Mouse (Mus musculus) midbrain, embryonic 10.5 days (tissue): ENCODE measurements at regions not wholly inside any gene's neighbourhood (a gene's known extent, or its start where the extent isn't known, plus 50 kb on each side); places are given as distances from the start of the nearest gene placed in this dataset.
"Not testable (repeated sequence)": the region's sequence is repeated elsewhere in the genome, so short reads cannot be mapped to it uniquely, and the experiment has no call there.

Experiments used
- DNase-seq: peaks from one replicate; pipeline ENCODE4 v3.0.0-alpha.2; 2017; ENCODE audit warnings: low spot score
- H3K27ac ChIP-seq: fragments of 300-500 bp; sonication (generic); replicated peaks from 2 replicates; pipeline ENCODE4 v1.5.1; 2016; ENCODE audit warnings: mild to moderate bottlenecking
- H3K27me3 ChIP-seq: fragments of 300-500 bp; sonication (generic); 2 replicates; pipeline ENCODE4 v1.6.1; 2016; ENCODE audit warnings: low read depth, mild to moderate bottlenecking; ENCODE audit not compliant: poor library complexity, severe bottlenecking
- H3K36me3 ChIP-seq: fragments of 300-500 bp; sonication (generic); 2 replicates; pipeline ENCODE4 v1.6.1; 2016; ENCODE audit warnings: mild to moderate bottlenecking, moderate library complexity
- H3K4me1 ChIP-seq: fragments of 300-500 bp; sonication (generic); 2 replicates; pipeline ENCODE4 v1.6.1; 2016
- H3K4me3 ChIP-seq: fragments of 300-500 bp; sonication (generic); 2 replicates; pipeline ENCODE4 v1.5.1; 2016; ENCODE audit warnings: mild to moderate bottlenecking, moderate library complexity
- H3K9me3 ChIP-seq: fragments of 300-500 bp; sonication (generic); replicated peaks from 2 replicates; pipeline ENCODE4 v1.6.1; 2016; ENCODE audit warnings: mild to moderate bottlenecking
- WGBS: fragments of 180-500 bp; shearing (Covaris S2); methylation state at CpG from one replicate; pipeline ENCODE4 v1.1.7; 2016; 5-methylcytosine and 5-hydroxymethylcytosine counted together

- Histone ChIP-seq H3K4me1 (no peaks in the 10 kb centered on the region), H3K36me3 (no peaks in the 10 kb centered on the region), H3K27ac (no peak overlapping the region), H3K4me3 (no peak overlapping the region), H3K9me3 (no peaks in the 10 kb centered on the region), H3K27me3 (no peaks in the 10 kb centered on the region)
- WGBS: 86% methylated on average over 7 of the region's 7 CpGs
- no peak for DNase-seq
These were observed 1638.0 kb downstream of the Car8 start for GRCm38 (mm10) chr4:6600766-6601367.

- H3K27me3 ChIP-seq: no peaks in the 10 kb centered on the region
- no peaks in the 10 kb centered on the region for H3K9me3 ChIP-seq
- no peaks in the 10 kb centered on the region for H3K36me3 ChIP-seq
- H3K27ac ChIP-seq: no peak overlapping the region
- WGBS: 84% methylated on average over 1 of the region's 1 CpGs
- H3K4me1 ChIP-seq: no peaks in the 10 kb centered on the region
- no peak for DNase-seq
- H3K4me3 ChIP-seq: no peak overlapping the region
These were observed 1642.5 kb downstream of the Car8 start for GRCm38 (mm10) chr4:6596321-6596720.

- WGBS: 65% methylated on average over 3 of the region's 3 CpGs
- H3K27ac ChIP-seq, H3K36me3 ChIP-seq, DNase-seq, H3K4me1 ChIP-seq, H3K9me3 ChIP-seq, H3K4me3 ChIP-seq, H3K27me3 ChIP-seq: not testable (repeated sequence)
These were observed 1646.0 kb downstream of the Car8 start for GRCm38 (mm10) chr4:6592890-6593289.

- Histone ChIP-seq H3K4me1 (no peaks in the 10 kb centered on the region), H3K9me3 (no peaks in the 10 kb centered on the region), H3K27me3 (no peaks in the 10 kb centered on the region), H3K4me3 (no peak overlapping the region), H3K36me3 (no peaks in the 10 kb centered on the region), H3K27ac (no peak overlapping the region)
- no peak for DNase-seq
- WGBS: 33% methylated on average over 11 of the region's 11 CpGs
These were observed 1677.1 kb downstream of the Car8 start for GRCm38 (mm10) chr4:6561604-6562357.

GRCm38 (mm10) chr4:6539626-6540025 lies 1699.2 kb downstream of the Car8 start:
- Histone ChIP-seq H3K4me3 (no peak overlapping the region), H3K9me3 (no peaks in the 10 kb centered on the region), H3K36me3 (no peaks in the 10 kb centered on the region), H3K27ac (no peak overlapping the region), H3K27me3 (no peaks in the 10 kb centered on the region), H3K4me1 (no peaks in the 10 kb centered on the region)
- WGBS: 89% methylated on average over 5 of the region's 5 CpGs
- DNase-seq: no peak

GRCm38 (mm10) chr4:6532441-6532840 lies 1706.4 kb downstream of the Car8 start:
- H3K4me3 ChIP-seq: no peak overlapping the region
- 86% methylated on average over 1 of the region's 1 CpGs for WGBS

GRCm38 (mm10) chr4:6517626-6518025 lies 1721.2 kb downstream of the Car8 start:
- H3K9me3 ChIP-seq: no peaks in the 10 kb centered on the region
- 79% methylated on average over 1 of the region's 1 CpGs for WGBS
- DNase-seq: no peak

More at GRCm38 (mm10) chr4:6532441-6532840, 1706.4 kb downstream of the Car8 start:
- H3K27ac ChIP-seq: no peak overlapping the region
- H3K4me1 ChIP-seq: no peaks in the 10 kb centered on the region
- H3K36me3 ChIP-seq: no peaks in the 10 kb centered on the region
- no peaks in the 10 kb centered on the region for H3K27me3 ChIP-seq
- DNase-seq: no peak
- H3K9me3 ChIP-seq: no peaks in the 10 kb centered on the region

GRCm38 (mm10) chr4:6514823-6515222 lies 1721.7 kb upstream of the Impad1 start:
- no peak overlapping the region for H3K4me3 ChIP-seq
- DNase-seq: peak; percentile 68
- H3K4me1 ChIP-seq: no peaks in the 10 kb centered on the region; the same call in 1 of the 2 replicates
- no peaks in the 10 kb centered on the region for H3K36me3 ChIP-seq
- H3K27ac ChIP-seq: no peak overlapping the region
- no peaks in the 10 kb centered on the region for H3K27me3 ChIP-seq
- 34% methylated on average over 6 of the region's 6 CpGs for WGBS
- no peaks in the 10 kb centered on the region for H3K9me3 ChIP-seq

More at GRCm38 (mm10) chr4:6517626-6518025, 1721.2 kb downstream of the Car8 start:
- Histone ChIP-seq H3K27me3 (no peaks in the 10 kb centered on the region), H3K27ac (no peak overlapping the region), H3K4me3 (no peak overlapping the region), H3K36me3 (no peaks in the 10 kb centered on the region), H3K4me1 (no peaks in the 10 kb centered on the region; the same call in 1 of the 2 replicates)

- 69% methylated on average over 3 of the region's 3 CpGs for WGBS
- no peaks in the 10 kb centered on the region; the same call in 1 of the 2 replicates for H3K4me1 ChIP-seq
- no peak for DNase-seq
- no peaks in the 10 kb centered on the region for H3K9me3 ChIP-seq
- H3K27ac ChIP-seq: no peak overlapping the region
- no peaks in the 10 kb centered on the region for H3K27me3 ChIP-seq
- H3K36me3 ChIP-seq: no peaks in the 10 kb centered on the region
- no peak overlapping the region for H3K4me3 ChIP-seq
These were observed 1720.5 kb upstream of the Impad1 start for GRCm38 (mm10) chr4:6513635-6514034.

- Histone ChIP-seq H3K4me1 (no peaks in the 10 kb centered on the region; the same call in 1 of the 2 replicates), H3K4me3 (no peak overlapping the region), H3K27ac (no peak overlapping the region), H3K9me3 (no peaks in the 10 kb centered on the region), H3K27me3 (no peaks in the 10 kb centered on the region), H3K36me3 (no peaks in the 10 kb centered on the region)
- WGBS: 25% methylated on average over 12 of the region's 12 CpGs
- DNase-seq: peak; percentile 75
These were observed 1719.7 kb upstream of the Impad1 start for GRCm38 (mm10) chr4:6512749-6513364.

GRCm38 (mm10) chr4:6508091-6508490 lies 1714.9 kb upstream of the Impad1 start:
- WGBS: 91% methylated on average over 5 of the region's 5 CpGs
- Histone ChIP-seq H3K27me3 (no peaks in the 10 kb centered on the region), H3K4me3 (no peak overlapping the region), H3K27ac (no peak overlapping the region), H3K4me1 (no peaks in the 10 kb centered on the region; the same call in 1 of the 2 replicates), H3K9me3 (peaks cover 3% of the 10 kb centered on the region; the same call in 1 of the 2 replicates), H3K36me3 (no peaks in the 10 kb centered on the region)
- no peak for DNase-seq
